Mouse (Mus musculus) CD4-positive, CD25-positive, alpha-beta regulatory T cell, adult 2 months (primary cell): ENCODE results near the gene Man2a1.

Experiments used
- DNase-seq: peaks from one replicate; pipeline ENCODE4 v3.0.0-alpha.2; 2012; ENCODE audit warnings: low read depth, low spot score

Man2a1 gene

DNA sequence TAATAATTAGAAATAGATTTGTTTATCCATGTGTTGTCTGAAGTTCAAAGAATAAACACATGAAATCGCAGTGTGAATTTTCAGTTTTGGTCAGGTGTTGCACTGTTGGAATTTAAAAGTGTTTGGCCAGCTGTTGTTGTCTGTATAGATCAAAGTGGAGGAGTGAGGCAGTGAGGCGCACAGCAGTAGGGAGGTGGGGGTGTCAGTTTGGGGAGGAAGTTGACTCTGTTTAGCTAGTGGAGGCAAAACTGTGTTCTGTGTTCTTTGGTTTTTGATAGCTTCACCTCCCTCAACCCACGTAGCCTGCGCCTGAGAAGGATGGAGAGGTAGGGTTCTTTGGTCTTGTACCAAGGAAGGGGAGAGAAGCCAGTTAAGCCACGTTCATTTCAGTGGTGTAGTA is 28.3 kb downstream of the Man2a1 start:
- DNase-seq: peak; percentile 22

DNA sequence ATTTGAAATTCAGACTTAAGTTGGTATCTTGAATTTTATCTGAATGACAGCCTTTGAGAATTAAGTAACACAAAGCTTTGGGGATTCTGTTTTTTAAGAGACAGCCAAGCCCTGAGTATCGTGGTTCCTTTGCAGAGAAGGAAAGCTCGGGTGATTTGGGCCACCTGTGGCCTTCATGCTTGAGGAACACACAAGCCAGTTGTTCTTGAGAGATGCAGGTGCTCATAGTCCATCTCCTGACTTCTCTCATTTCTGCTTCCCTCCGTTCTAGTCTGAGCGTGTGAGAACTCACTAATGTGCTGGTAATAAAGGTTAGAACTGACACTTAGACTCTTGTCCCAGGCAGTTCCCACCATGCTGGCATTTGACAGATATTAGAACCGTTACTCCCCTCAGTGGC is 28.9 kb downstream of the Man2a1 start:
- no peak for DNase-seq

DNA sequence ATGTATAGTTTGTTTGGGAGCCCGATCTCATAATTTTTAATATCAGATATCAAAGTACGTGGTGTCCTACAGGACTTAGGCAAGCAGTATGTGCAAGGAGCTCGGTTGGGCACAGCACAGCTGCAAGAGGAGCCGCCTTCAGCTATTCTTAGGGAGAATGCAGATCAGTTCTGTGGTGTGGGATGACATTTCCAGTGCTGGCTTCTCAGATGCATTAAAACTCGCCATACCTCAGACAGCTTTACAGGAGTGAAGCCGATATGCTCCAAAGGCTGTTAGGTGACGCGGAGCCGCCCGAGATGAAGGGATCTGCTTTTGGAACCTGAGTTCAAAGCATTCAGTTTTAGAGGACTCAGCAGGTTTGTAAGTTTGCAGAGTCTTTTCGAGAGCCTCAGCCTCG is 30.0 kb downstream of the Man2a1 start:
- DNase-seq: no peak

DNA sequence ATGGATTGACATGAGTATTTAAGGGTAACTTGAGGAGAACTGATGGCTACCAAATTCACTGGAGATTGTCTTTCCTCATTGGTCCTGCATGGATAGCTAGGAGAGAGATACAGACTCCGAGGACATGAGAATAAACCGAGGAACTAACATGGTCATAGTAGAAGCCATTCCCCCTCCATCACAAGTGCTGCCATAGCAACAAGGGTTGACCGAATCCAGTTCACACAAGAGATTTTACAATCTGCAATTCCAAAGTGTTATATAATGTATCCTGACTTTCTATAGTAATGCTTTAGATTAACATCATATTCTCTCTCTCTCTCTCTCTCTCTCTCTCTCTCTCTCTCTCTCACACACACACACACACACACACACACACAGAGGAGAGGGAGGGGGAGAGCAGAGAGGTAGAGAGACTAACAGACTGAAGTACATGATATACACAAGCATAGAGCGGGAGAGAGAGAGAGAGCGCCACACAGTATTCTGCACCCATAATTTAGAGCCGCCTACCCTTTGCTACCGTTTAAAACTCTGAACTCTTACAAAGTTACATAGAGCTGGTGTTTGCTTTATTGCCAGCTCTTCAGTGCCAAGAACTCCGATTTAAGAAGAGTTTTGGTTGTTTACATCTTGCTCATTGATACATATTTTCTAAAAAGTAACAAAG is 37.5 kb downstream of the Man2a1 start:
- DNase-seq: no peak

DNA sequence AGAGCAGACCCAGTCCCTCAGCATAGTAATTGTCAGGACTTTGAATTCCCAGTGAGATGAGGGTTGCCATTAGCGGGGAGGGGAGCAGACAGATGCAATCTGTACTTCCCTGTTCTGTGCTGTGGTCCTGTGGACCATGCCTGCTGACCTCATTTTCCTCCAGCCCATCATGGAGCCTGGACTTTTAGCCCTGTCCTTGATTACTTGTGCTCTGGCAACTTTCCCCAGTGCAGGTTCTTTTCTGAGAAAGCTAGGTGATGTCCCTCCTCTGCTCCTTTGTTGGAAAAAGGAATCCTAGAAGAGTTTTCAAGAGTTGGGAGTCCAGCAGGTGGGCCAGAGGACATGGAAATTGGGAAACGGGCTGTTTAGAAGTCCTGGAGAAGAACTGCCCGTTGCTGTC is 40.8 kb downstream of the Man2a1 start:
- DNase-seq: no peak

DNA sequence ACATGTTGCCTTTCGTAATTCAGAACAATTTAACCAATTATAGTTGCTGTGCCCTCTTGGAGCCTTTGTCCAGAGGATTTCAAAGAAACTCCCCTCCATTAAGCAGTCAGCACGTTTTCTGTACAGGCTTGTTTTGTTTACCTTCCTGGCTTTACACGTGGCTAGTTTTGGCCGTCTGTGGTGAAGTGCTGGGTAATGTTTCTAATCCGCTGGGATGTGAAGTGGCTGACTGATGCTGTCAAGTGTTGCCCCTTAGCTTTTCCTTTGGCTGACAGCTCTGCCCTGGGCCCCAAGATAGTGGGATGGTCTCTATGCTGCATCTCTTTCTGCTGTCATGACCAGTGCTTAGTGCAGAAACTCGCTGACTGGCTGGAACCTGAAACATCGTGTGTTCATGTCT is 43.1 kb downstream of the Man2a1 start:
- no peak for DNase-seq

DNA sequence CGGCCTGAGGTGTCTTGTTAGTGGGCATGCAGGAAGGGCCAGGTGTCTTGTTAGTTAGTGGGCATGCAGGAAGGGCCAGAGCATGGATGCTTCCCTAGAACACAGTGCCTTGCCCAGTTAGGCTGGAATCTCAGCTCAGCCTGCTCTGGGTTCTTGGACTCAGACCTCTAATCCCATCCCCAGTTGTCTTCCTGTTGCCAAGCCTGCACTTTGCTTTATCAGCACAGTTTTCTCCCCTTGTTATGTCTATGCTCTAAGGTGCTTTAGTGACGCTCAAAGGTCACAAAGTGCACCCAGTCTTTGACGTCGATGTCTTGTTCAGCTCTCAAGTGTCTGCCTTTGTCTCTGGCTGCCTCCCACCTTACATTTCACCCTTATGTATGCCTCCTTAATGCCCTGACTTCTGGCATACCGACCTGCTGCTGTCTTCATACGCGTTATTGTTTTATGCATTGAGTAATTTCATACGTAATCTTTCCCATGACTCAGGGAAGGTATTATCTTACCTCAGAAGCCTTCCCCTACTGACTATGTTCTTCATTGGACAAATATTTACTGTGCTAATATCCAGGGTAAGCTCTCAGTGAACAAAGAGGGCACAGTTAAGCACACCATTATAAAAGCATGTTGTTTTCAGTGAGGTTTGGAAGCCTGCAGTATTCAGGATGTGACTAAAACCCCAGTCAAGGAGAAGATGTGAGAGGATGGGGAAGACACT is 44.5 kb downstream of the Man2a1 start:
- no peak for DNase-seq

DNA sequence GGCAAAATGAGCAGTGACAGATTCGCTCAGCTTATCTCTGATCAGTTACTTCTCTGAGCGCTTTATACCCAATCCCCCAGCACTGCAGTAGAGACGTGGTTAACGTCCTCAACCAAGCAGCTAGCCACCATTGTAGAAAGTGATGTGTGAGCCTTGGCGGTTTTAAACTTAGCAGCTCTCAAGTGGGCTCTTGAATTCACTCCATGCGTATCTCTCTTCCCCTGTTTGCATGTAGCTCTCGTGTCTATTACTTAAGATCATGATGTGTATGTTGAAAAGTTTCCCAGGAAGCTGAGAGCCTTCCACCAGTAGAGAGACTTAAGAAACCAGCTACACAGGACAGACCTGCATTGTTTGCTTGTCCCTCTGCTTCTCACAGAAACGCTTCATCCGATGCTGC is 46.9 kb downstream of the Man2a1 start:
- DNase-seq: no peak

DNA sequence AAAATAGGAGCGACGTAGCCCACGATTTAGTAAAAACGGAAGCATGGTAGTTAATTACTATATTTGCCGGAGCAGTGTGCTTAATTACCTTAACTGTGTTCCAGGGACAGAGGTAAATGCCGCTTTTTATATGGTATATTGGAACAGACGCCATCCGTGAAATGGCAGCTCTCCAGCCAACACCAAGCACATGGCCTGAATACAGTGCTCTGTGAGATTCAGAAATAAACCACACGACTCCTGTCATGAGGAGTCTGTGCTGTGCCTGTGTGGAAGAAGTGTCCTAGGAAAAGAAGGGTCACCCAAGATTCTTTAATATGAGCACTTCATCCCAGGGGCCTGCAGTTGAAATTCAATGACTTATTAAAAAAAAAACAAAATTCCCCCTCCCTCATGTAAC is 50.2 kb downstream of the Man2a1 start:
- DNase-seq: no peak

DNA sequence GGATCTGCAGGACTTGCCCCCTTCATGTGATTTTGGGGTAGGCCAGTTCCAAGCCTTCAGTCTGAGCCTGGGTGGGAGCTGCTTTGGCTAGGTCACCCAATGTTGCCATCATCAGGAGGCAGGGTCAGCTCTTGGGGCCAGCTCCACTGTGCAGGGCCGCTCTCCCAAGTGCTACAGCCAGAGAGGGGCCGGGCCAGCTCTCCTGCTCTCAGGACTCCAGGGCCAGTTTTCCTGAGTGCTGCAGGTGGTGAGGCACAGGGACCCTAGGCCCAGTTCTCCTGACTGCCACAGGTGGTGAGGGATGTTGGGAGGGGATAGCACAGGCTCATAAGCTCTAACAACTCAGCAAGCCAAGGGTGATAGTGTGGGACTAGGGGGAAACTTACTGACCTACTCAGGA is 53.1 kb downstream of the Man2a1 start:
- no peak for DNase-seq

DNA sequence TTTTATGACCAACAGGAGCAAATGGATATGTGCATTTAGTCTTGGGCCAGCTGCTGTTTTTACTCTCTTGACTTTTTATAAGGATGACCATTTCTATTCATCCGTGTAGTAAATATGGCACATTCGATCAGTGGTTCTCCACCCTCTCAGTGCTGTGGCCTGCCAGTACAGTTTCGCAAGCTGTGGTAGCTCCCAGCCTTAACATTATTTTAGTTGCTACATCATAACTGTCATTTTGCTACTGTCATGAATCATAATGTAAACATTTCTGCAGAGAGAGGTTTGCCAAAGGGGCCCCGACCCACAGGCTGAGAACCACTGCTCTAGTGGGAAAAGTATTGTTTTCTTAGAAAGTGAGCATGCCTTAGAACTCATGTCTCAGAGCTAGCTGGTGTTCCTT is 59.1 kb downstream of the Man2a1 start:
- no peak for DNase-seq

DNA sequence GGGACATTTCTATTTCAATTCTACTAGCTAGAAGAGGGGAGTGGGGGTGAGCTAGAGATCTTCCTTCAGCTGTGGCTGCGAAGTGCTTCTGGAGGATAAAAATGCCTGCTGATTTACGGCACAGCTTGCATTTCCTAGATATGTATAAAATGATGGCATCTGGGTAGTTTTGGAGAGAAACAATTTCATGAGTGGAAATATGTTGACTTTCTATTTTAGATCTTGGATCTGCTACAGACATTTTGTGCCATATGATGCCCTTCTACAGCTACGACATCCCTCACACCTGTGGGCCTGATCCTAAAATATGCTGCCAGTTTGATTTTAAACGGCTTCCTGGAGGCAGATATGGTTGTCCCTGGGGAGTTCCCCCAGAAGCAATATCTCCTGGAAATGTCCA is 66.0 kb downstream of the Man2a1 start:
- no peak for DNase-seq

DNA sequence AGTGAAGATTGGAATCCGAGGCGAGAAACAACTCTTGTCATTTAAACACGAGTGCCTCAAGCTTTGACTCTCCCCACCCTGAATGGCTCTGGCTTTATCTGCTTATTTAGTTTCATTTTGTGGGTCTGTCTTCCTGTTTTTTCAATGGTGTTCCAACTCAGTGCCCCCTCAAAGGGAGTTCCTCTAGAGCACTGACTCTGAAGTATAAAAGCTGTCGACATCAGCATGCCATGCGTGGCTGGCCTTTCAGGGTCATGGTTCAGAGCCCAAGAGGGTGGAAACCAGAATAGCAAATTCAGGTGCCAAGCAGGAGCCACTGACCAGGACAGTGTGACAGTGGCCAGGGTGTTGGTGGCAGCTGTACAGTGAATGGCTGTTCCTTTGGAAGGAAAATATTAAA is 68.0 kb downstream of the Man2a1 start:
- DNase-seq: no peak

DNA sequence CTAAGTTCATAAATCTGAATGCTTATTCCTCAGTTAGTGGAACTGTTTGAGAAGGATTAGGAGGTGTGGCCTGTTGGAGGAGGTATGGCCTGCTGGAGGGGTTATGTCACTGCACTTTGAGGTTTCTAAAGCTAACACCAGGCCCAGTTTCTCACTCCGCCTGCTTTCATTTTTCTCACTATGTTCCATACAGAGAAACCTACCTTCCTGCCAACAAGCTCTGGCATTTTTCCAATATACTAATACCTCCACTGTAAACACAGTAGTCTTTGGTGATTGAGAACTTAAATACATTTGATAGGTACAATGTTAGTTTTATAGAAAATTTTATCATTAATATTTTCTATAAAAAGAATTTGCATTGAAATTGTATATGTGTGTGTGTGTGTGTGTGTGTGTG is 73.9 kb downstream of the Man2a1 start:
- no peak for DNase-seq

DNA sequence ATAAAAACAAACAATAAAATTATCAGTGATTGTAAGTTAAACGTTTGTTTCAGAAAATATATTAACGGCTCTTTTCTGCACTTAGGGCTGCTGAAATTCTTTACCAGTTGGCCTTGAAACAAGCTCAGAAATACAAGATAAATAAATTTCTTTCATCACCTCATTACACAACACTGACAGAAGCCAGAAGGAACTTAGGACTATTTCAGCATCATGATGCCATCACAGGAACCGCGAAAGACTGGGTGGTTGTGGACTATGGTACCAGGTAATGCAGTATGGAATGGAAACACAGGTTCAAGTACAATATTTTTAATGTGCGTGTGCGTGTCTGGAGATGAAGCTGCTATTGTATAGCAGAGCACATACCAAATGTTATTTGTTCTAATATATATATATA is 74.4 kb downstream of the Man2a1 start:
- no peak for DNase-seq

DNA sequence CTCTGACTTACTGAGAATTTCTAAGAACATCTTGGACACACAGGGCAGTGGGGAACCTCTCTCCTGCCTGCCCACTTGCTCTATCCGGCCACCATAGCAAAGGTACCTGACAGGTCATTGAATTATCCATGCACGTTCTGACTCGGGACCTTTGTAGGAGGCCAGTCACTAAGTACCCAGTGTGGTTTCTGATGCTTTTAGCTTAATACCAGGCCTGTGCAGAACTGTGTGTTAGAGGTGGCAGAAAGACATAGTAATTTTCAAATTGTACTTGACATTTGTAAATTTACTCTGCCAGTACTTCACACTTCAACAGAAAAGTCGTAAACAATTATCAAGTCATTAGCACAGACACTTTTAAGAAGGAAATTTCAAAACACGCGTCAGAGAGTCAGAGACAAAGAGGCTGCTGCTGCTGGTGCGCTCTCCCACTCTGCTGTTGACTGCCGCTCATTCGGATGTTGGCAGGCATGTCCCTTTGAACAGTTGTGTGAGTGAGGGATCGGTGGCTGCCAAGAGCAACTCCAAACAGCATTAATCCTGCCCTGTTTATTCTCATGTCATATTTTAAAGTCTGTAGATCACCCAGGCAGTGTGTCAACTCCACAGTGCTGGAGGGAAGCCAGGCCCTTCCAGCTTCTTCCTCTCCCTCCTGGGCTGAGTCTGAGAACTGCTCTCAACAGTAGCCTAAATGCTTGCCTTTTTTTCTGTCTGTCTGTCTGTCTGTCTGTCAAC is 76.4 kb downstream of the Man2a1 start:
- DNase-seq: no peak

DNA sequence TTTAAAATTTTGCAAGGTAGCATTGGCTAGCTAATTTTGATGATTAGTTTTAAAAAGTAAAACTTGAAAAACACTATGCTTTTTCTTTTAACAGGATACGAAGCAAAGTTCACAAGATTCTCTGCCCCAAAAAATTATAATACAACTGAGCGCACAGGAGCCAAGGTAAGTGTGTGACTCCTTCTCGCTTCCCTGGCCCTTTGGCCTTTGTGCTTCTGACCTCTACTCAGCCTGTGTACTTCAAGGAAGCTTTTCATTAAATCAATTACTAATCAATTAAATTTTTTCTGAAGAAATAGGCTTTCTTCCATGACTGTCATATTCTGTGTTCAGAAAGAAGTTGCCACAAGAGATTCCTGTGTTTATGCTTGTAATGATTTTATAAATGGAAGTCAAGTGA is 80.9 kb downstream of the Man2a1 start:
- DNase-seq: no peak

DNA sequence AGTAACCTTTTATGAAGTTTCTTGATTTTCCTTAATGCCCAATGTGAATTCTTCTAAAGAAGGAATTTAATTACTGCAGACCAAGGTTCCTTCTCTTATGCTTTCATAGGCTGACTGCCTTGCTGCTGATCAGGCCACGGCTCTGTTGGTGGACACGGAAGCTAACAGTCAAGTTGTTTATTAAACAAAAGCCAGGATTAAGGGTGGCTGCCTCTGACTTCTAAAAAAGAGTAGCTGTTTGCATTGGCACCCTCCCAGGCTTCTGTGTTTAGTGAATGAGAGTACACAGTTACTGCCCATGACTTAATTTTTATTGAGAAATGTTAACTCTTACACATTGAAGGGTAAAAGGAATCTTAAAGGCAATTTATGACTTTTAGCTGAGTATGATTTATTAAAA is 81.4 kb downstream of the Man2a1 start:
- DNase-seq: no peak

DNA sequence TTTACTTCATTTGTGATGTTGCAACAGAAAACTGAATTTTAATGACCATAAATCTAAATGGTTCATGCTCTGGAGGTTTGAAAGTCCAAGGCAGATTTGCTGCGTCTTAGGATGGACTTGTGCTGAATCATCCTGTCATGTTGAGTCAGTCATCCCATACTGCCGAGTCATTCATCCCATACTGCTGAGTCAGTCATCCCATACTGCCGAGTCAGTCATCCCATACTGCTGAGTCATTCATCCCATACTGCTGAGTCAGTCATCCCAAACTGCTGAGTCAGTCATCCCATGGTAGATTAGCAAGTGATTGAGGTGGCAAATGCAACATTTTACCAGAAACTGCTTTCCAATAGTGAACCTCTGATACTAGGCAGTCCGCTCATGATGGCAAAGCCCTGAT is 83.6 kb downstream of the Man2a1 start:
- no peak for DNase-seq

DNA sequence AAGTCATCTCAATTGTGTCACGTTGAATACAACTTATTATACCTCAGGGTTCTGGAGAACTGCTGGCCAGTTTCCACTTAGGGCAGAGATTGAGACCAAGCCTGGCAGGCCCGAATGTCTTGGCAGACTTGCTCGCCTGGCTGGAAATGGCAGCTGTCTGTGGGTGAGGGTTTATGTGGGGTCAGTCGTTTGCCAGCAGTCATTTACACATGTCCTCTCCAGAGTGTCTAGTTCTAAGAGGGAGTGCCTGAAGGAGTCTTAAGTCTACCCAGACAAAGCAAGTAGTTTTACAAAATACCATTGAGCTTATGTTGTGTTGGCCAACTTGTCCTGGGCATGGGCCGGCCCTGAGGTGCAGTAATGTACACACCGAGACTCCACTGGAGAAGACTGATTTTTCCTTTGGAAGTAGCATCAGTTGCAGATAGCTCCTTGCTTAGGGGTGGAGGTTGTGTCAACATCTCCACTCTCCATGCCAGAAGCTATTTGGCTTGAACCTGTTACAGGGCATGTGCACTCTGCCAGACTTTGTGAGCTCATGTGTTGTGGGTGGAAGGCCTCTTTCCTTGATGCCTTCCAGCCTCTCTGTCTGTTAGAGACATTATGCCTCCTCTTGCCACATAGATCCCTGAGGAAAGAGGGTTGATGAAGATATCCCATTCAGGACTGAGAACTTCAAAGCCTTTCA is 84.8 kb downstream of the Man2a1 start:
- DNase-seq: no peak

DNA sequence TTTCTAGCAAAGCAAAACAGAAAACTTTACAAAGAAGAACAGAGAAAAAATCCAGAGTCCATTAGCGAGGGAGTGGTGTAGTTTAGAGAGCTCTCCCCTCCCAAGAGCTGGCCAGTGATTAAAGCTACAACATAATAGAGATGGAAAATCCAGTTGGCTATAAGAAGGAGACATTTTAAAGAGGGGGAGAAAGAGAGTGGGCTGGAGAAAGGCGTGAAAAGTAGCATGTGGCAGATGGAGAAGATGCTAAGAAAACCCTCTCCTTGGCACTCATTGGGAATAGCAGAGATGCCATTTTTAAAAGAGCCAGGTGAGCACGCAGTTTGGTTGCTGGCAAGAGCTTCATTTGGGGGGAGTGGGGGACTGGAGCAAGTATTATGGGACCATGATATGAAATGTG is 89.1 kb downstream of the Man2a1 start:
- no peak for DNase-seq

DNA sequence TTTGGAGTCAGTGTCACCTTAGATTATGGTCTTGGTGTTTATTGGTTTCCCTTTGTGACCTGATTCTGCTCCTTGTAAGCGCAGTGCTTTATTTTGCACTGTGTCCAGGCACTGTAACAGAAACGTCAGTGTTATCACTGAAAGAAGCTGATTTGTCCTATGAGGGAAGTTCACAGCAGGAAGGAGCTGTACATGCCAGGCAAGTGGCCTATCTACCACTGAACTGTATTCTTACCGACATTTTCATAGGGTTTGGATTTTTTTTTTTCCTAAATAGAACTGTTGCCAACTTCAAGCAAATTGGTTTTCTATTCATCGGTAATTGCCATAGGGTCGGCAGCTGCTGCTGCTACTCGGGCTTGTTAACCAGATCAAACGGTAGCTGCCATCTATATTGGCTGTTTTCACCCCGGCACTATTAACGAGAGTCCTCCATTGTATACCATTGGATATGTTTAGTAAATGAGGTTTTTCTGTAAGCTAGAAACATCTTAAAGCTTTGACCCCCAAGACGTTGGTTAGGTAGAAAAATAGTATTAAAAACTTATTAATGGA is 96.8 kb downstream of the Man2a1 start:
- no peak for DNase-seq
